Mouse (Mus musculus): ENCODE measurements around the gene Maml2.

- 0 out of 2 replicates have a peak, but pooled peaks have one; percentile 10 for TF ChIP-seq CTCF (IDR thresholded peaks at IDR 0.05)
- TF ChIP-seq EP300 (IDR thresholded peaks at IDR 0.05), result no peak
These were observed 171.0 kb downstream of the Maml2 start for GRCm38 (mm10) chr9:13468778-13469177.

Data from lung, postnatal 0 days (tissue).